Mouse (Mus musculus) retina, postnatal 7 days (tissue): ENCODE measurements at regions not wholly inside any gene's neighbourhood (a gene's known extent, or its start where the extent isn't known, plus 50 kb on each side); places are given as distances from the start of the nearest gene placed in this dataset.

Experiments used
- DNase-seq: peaks from one replicate; pipeline ENCODE4 v3.0.0-alpha.2; 2012; ENCODE audit warnings: low read depth, low spot score

GRCm38 (mm10) chr13:80611937-80612336 is 271.2 kb upstream of the Arrdc3 start:
- DNase-seq: no peak

- DNase-seq: no peak
Observed at GRCm38 (mm10) chr13:80613167-80613883, 269.9 kb upstream of the Arrdc3 start.

- peak; percentile 3 for DNase-seq
Observed at GRCm38 (mm10) chr13:80613884-80614247, 269.3 kb upstream of the Arrdc3 start.

GRCm38 (mm10) chr13:80614971-80615370 is 268.2 kb upstream of the Arrdc3 start:
- no peak for DNase-seq

GRCm38 (mm10) chr13:80623005-80623404 is 260.2 kb upstream of the Arrdc3 start:
- DNase-seq: no peak

GRCm38 (mm10) chr13:80641334-80641733 is 241.8 kb upstream of the Arrdc3 start:
- DNase-seq: no peak

GRCm38 (mm10) chr13:80647578-80647977 is 235.6 kb upstream of the Arrdc3 start:
- DNase-seq: no peak

GRCm38 (mm10) chr13:80652967-80653539 is 230.1 kb upstream of the Arrdc3 start:
- DNase-seq: no peak

GRCm38 (mm10) chr13:80666186-80666713 is 216.9 kb upstream of the Arrdc3 start:
- DNase-seq: no peak

GRCm38 (mm10) chr13:80689871-80690270 is 193.3 kb upstream of the Arrdc3 start:
- no peak for DNase-seq

- no peak for DNase-seq
Observed at GRCm38 (mm10) chr13:80690654-80691386, 192.4 kb upstream of the Arrdc3 start.

- DNase-seq: no peak
Observed at GRCm38 (mm10) chr13:80695549-80696150, 187.5 kb upstream of the Arrdc3 start.

GRCm38 (mm10) chr13:80709531-80710306 is 173.5 kb upstream of the Arrdc3 start:
- no peak for DNase-seq

- no peak for DNase-seq
Observed at GRCm38 (mm10) chr13:80719313-80719712, 163.9 kb upstream of the Arrdc3 start.

- DNase-seq: no peak
Observed at GRCm38 (mm10) chr13:80723215-80724006, 159.8 kb upstream of the Arrdc3 start.

GRCm38 (mm10) chr13:80729202-80729601 is 154.0 kb upstream of the Arrdc3 start:
- no peak for DNase-seq

- DNase-seq: no peak
Observed at GRCm38 (mm10) chr13:80745991-80746390, 137.2 kb upstream of the Arrdc3 start.

- peak; percentile 42 for DNase-seq
Observed at GRCm38 (mm10) chr13:80747022-80747421, 136.2 kb upstream of the Arrdc3 start.
